ENCODE assay signal across 8 mouse cellular contexts in the genomic region with DNA sequence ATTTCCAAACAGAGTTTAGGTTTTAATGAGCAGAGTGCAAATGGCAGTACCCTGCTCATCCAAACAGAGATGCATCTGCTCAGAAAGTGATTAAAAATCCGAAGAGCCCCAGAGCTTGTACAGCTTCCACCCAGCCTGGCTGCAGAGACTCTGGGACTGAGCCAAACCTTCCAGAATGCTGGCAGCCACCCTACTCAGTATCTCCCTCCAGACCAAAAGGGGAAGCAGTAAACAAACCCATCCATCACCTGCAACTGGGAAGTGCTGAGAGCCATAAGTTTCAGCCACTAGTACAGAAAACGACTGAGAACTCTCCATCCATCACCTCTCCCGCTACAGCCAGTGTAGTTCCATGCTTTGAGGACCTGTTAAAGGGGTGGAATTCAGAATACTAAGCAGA. TPM values are rescaled to one million over a fixed set of nuclear protein-coding genes. Genes with fewer than 3 reads are reported as not detected.
DNase-seq lines count a peak whose midpoint lies in the region; ATAC-seq lines count a peak whose summit lies in the region.

No protein-coding gene starts in this region.

- no peaks in the 10 kb centered on the region for H3K27me3 ChIP-seq in forebrain, embryonic 11.5 days (ENCODE audit: control insufficient read depth, insufficient read depth, low read length)
- no peaks in the 10 kb centered on the region for H3K27me3 ChIP-seq in midbrain, embryonic 14.5 days (ENCODE audit: control insufficient read depth, insufficient read depth, low read length)

- WGBS in forebrain, embryonic 11.5 days: 24% methylated on average over 3 of the region's 3 CpGs
- WGBS in midbrain, embryonic 14.5 days: 11% methylated on average over 3 of the region's 3 CpGs

- ATAC-seq in forebrain, embryonic 11.5 days (replicated peaks; ENCODE audit: low FRiP score): no peak
- ATAC-seq in midbrain, embryonic 14.5 days (ENCODE audit: low FRiP score, low TSS enrichment): no peak

- intact Hi-C loops in heart, postnatal 10 days (cut with DNase I): no loop called here

- peak; percentile 84 for DNase-seq in 3T3-L1 (ENCODE audit: low read depth, low spot score)
- DNase-seq in adrenal gland, postnatal 14 days: peak; percentile 69
- peak; percentile 46 for DNase-seq in forebrain, embryonic 11.5 days (ENCODE audit: low spot score)
- DNase-seq in heart, postnatal 10 days: peak; percentile 73 to 75
- peak; percentile 54 to 75 for DNase-seq in layer of hippocampus, adult 18-20 months (ENCODE audit: low spot score in 2 of 2)
- DNase-seq in midbrain, embryonic 14.5 days: peak; percentile 68
- DNase-seq in urinary bladder, postnatal 36 days (ENCODE audit: low spot score in 2 of 2): peak; percentile 12 to 38
- no peak for DNase-seq in spleen, postnatal 14 days (ENCODE audit: low spot score in 2 of 2)

- peak overlapping the region; percentile 46; the same call in 1 of the 2 replicates for H3K27ac ChIP-seq in forebrain, embryonic 11.5 days (ENCODE audit: low read depth, low read length)
- peak overlapping the region; percentile 21 for H3K27ac ChIP-seq in midbrain, embryonic 14.5 days (replicated peaks; ENCODE audit: low read depth, low read length)

- no peaks in the 10 kb centered on the region for H3K36me3 ChIP-seq in forebrain, embryonic 11.5 days (ENCODE audit: control insufficient read depth, insufficient read depth, low read length)
- no peaks in the 10 kb centered on the region for H3K36me3 ChIP-seq in midbrain, embryonic 14.5 days (ENCODE audit: control insufficient read depth, insufficient read depth, low read length)

- no peak overlapping the region; the same call in 1 of the 2 replicates for H3K9ac ChIP-seq in forebrain, embryonic 11.5 days (ENCODE audit: low read length)
- no peak overlapping the region for H3K9ac ChIP-seq in midbrain, embryonic 14.5 days (replicated peaks; ENCODE audit: low read length)

- H3K4me3 ChIP-seq in forebrain, embryonic 11.5 days (ENCODE audit: low read depth, low read length): no peak overlapping the region
- H3K4me3 ChIP-seq in midbrain, embryonic 14.5 days (replicated peaks; ENCODE audit: low read depth, low read length): no peak overlapping the region

- peaks cover 2% of the 10 kb centered on the region; the same call in 1 of the 2 replicates for H3K4me1 ChIP-seq in forebrain, embryonic 11.5 days (replicated peaks; ENCODE audit: control insufficient read depth, insufficient read depth, low read length)
- H3K4me1 ChIP-seq in midbrain, embryonic 14.5 days (ENCODE audit: control insufficient read depth, insufficient read depth, low read length): peaks cover 22% of the 10 kb centered on the region

- no peaks in the 10 kb centered on the region for H3K9me3 ChIP-seq in forebrain, embryonic 11.5 days (ENCODE audit: control insufficient read depth, low read length)
- H3K9me3 ChIP-seq in midbrain, embryonic 14.5 days (ENCODE audit: control insufficient read depth, low read length): no peaks in the 10 kb centered on the region

- no peak overlapping the region for H3K4me2 ChIP-seq in forebrain, embryonic 11.5 days (ENCODE audit: low read depth, low read length, severe bottlenecking)
- H3K4me2 ChIP-seq in midbrain, embryonic 14.5 days (ENCODE audit: low read length): no peak overlapping the region

RNA-seq across cellular contexts. Expression of a gene that starts 9.6 kb away (rescaled TPM):
- not detected in 2 replicates for total RNA-seq in adrenal gland, postnatal 14 days (2021)
- polyA plus RNA-seq in forebrain, embryonic 11.5 days (2014; fragmentation: Nextera tagmentation; extraction: Ambion mirVana): not detected in 2 replicates
- total RNA-seq in heart, postnatal 10 days (2021): not detected
- not detected for total RNA-seq in layer of hippocampus, adult 18-20 months (2021)
- not detected in 2 replicates for polyA plus RNA-seq in midbrain, embryonic 14.5 days (2014; fragmentation: Nextera tagmentation; extraction: Ambion mirVana)

RNA-seq across cellular contexts. Expression of a gene that starts 59.5 kb away (rescaled TPM):
- 0.33 and 0.34 TPM in 2 replicates for total RNA-seq in adrenal gland, postnatal 14 days (2021)
- 9.2 and 11.9 TPM in 2 replicates for polyA plus RNA-seq in forebrain, embryonic 11.5 days (2014; fragmentation: Nextera tagmentation; extraction: Ambion mirVana)
- total RNA-seq in heart, postnatal 10 days (2021): 1 to 10 TPM in 1 of 2 experiments, under 1 TPM in 1; 0.67 to 1.6 TPM
- total RNA-seq in layer of hippocampus, adult 18-20 months (2021): 10 to 100 TPM in 1 of 2 experiments, 1 to 10 TPM in 1; 6.7 to 10.8 TPM
- 3.2 and 6.5 TPM in 2 replicates for polyA plus RNA-seq in midbrain, embryonic 14.5 days (2014; fragmentation: Nextera tagmentation; extraction: Ambion mirVana)

Comparison
In these comparisons a context has a peak if more than half of its experiments do, and no peak if none do; other contexts are left out.
1. DNase-seq: peak in 3T3-L1 (single experiment), adrenal gland, postnatal 14 days (single experiment), forebrain, embryonic 11.5 days (single experiment), heart, postnatal 10 days (2 of 2), layer of hippocampus, adult 18-20 months (2 of 2), midbrain, embryonic 14.5 days (single experiment) and urinary bladder, postnatal 36 days (2 of 2); none in spleen, postnatal 14 days (0 of 2).